Mouse (Mus musculus) left cerebral cortex, adult 8-10 months (tissue): ENCODE measurements around the gene Tchp. TPM values are rescaled to one million over a fixed set of nuclear protein-coding genes. Genes with fewer than 3 reads are reported as not detected.

Experiments
- DNase-seq, 2 experiments: peaks; one replicate each; pipeline ENCODE4 v3.0.0; 2022; ENCODE audit warnings: low spot score in 2 of 2
- total RNA-seq, 4 experiments: library from RNA; stranded (reverse); gene quantifications; 2 replicates each; pipeline ENCODE4 v1.2.4; 2022

Gene Tchp
- total RNA-seq, 4 experiments from 2014 or later: 10.7 to 18.7 (median 13.2) TPM

DNA sequence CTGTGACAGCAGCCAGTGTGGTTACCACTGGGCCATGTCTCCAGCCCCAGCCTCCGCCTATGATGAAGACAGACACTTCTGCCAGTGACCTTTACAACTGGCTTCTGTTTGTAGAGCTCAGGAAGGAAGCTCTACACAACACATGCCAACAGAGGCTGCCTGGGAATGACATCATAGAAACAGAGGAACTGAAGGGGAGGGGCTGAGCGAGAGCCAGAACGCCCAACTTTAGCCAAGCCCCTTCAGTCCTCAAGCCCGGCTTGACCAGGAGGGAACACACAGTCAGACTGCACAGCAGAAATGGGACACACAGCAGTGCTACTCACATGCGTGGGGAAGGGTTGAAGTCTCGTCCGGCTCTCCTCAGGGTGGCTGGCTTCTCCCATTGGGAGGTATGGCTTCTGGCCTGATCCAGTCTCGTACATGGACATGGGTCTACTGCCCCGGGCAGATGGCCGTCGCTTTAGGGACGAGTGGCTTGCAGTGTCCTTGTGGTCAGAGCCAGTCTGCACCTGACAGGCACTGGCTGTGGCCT, 31.2 kb downstream of the Tchp start:
- no peak for DNase-seq

GRCm38 (mm10) chr5:114740595-114740994, 33.0 kb downstream of the Tchp start:
- no peak for DNase-seq

GRCm38 (mm10) chr5:114742572-114742971, 35.0 kb downstream of the Tchp start:
- DNase-seq: no peak

- no peak for DNase-seq
Measured at GRCm38 (mm10) chr5:114742998-114743696, 35.6 kb downstream of the Tchp start.

DNA sequence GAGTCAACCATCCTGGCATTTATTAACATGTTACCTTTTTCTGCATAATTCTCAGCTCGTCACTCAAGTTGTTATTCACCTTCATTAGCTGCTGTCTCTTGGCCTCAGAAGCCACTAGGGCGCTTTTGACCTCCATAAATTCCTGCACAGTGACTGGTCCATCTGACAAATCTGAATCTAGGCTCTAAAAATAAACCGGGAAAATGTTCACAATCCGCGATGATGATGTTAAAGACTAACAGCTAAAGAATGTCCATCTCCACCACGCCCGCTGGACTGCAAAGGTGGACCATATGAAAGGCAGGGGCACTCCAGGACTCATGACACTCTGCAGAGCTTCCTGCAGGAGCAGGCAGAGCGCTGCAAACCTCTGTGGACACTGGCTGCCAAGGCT, 36.1 kb downstream of the Tchp start:
- no peak for DNase-seq

DNA sequence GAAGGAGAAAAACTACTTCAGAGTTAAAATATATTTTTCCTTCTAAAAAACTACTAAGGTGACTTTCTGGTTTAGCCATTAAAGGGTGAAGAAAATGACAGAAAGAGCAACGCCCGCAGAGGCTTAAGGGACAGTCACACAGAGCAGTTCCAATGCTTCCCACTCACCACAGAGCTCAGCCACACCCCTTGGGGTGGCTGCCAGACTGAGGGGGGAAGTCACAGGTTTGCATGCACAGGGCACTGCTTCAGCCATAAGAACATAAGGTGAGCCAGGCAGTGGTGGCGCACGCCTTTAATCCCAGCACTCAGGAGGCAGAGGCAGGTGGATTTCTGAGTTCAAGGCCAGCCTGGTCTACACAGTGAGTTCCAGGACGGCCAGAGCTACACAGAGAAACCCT, 38.0 kb downstream of the Tchp start:
- DNase-seq: no peak

- no peak for DNase-seq
Measured at GRCm38 (mm10) chr5:114746886-114747285, 39.3 kb downstream of the Tchp start.

DNA sequence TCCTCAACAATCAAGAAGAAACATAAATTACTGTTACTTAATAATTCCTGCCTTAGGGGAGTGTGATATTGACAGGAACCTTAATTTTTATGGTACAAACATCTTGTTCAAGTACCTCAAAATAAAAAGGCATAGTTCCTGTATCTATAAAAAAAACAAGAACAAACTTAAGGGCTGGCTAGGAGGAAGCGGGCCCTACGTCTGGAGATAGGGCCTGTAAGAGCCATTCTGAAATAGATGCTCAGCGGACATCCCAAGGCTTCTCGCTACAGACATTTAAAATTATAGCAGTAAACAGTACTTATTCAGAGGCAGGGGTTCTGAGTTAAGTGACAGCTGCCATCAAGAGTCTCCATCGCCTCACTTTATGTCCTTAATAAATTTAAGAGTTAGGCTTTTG, 40.0 kb downstream of the Tchp start:
- DNase-seq: no peak

GRCm38 (mm10) chr5:114750325-114750724, 42.8 kb downstream of the Tchp start:
- DNase-seq: no peak

- DNase-seq: no peak
Measured at GRCm38 (mm10) chr5:114752397-114752796, 44.8 kb downstream of the Tchp start.

DNA sequence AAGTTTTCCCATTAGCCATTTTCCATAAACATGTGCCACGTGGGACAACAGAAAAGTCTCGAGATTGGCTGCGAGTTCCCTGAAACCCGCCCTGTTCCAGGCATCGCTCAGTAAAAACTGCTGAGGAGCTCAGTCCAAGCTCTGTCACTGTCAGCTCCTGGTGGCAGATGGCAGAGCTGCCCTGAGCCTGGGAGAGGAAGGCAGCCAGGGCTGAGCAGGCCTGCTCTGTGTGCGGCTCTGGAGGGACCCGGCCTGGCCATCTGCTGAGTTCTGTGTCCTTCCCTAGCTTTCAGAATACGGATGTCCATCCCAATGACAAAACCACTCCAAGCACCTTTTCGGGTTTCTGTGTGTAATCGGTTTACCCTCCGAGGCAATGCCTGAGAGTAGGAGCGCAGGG, 45.8 kb downstream of the Tchp start:
- no peak for DNase-seq

- DNase-seq: no peak
Measured at GRCm38 (mm10) chr5:114759536-114760090, 52.1 kb downstream of the Tchp start.

DNA sequence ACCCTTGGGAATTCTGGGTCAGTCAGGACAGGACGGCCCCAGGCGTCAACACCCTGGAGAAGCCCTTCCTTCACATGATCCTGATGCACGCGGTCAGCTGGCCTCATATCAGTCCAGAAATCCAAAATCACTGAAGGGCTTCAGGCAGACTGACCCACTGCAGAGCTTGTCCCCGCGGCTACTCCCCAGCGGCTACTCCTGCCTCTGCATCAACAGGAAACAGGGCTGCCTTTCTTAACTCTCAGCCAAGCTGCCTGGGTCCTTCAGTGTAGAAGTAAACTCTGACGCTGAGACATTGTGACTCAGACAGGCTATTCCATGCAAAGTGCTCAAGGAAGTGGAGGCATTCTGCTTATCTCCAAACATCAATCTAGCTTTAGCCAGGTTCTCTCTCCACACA, 54.4 kb downstream of the Tchp start:
- no peak for DNase-seq

GRCm38 (mm10) chr5:114764812-114765735, 57.5 kb downstream of the Tchp start:
- DNase-seq: no peak

DNA sequence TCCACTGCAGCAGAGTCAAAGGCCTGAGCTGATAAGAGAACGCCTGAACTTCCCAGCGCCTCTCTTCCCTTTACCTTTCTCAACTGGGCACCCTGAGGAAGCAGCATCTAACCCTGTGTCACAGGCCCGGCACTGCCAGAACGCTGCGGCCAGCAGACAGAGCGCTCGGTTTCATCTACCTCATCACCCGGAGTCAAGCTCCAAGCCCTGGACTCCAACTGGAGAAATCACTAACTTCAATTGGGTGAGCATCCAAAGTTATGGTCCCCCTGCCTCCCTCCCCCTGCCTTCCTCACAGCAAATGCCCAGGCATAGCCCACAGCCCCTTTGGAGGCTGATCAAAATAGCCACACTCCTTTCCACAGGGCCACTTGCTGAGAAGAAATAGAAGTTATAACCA, 59.1 kb downstream of the Tchp start:
- DNase-seq: no peak

DNA sequence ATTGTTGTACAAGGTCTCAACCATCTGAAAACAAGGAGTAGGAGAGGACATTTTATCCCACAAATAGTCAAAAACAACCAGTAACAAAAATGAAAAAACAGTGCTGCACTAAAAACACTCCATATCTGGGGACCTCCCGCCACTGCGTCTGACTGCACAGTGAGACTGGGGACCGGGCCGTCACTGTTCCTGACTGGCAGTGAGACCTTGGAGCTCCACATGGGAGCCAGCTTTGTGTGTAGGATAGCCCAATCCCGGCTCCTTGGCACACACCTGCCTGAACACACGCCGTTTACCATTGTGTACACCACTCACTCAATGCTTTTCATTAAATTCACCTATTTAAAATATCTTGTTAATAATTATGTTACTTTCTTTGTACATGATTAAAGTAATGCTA, 59.6 kb downstream of the Tchp start:
- DNase-seq: no peak

GRCm38 (mm10) chr5:114769786-114770185, 62.2 kb downstream of the Tchp start:
- no peak for DNase-seq

GRCm38 (mm10) chr5:114771796-114772195, 64.2 kb downstream of the Tchp start:
- DNase-seq: no peak
